Mouse (Mus musculus) ES-CJ7 (cell line): Measurements from ENCODE around the gene Mcat.

Experiments used
- DNase-seq: peaks from one replicate; pipeline ENCODE4 v3.0.0; 2011; ENCODE audit warnings: low read depth, low spot score

Mcat gene

GRCm38 (mm10) chr15:83563327-83563856, at the start of gene Mcat, which contains the start of gene Tspo:
Mcat (minus strand) TSS chr15:83563787.
Tspo (plus strand) TSS chr15:83563592.
- no peak for DNase-seq

GRCm38 (mm10) chr15:83607115-83607802, 43.7 kb upstream of the Mcat start:
- peak; percentile 70 for DNase-seq

GRCm38 (mm10) chr15:83606700-83607099, 43.1 kb upstream of the Mcat start:
- no peak for DNase-seq

- DNase-seq, result no peak
Measured at GRCm38 (mm10) chr15:83606216-83606615, 42.6 kb upstream of the Mcat start.

- no peak for DNase-seq
Measured at GRCm38 (mm10) chr15:83603426-83603825, 39.8 kb upstream of the Mcat start.

- no peak for DNase-seq
Measured at GRCm38 (mm10) chr15:83603046-83603396, 39.4 kb upstream of the Mcat start.

GRCm38 (mm10) chr15:83602372-83603045, 38.9 kb upstream of the Mcat start:
- no peak for DNase-seq

- no peak for DNase-seq
Measured at GRCm38 (mm10) chr15:83601185-83601584, 37.6 kb upstream of the Mcat start.

GRCm38 (mm10) chr15:83596833-83597232, 33.2 kb upstream of the Mcat start:
- no peak for DNase-seq

GRCm38 (mm10) chr15:83595364-83595711, 31.8 kb upstream of the Mcat start:
- DNase-seq, result no peak

- DNase-seq, result peak; percentile 98
Measured at GRCm38 (mm10) chr15:83594513-83595363, 31.2 kb upstream of the Mcat start, which contains the start of gene Ttll12. Ttll12 (minus strand) TSS chr15:83595157.

- no peak for DNase-seq
Measured at GRCm38 (mm10) chr15:83593702-83594512, 30.3 kb upstream of the Mcat start.

GRCm38 (mm10) chr15:83593189-83593585, 29.6 kb upstream of the Mcat start:
- no peak for DNase-seq

GRCm38 (mm10) chr15:83592260-83593188, 28.9 kb upstream of the Mcat start:
- no peak for DNase-seq

GRCm38 (mm10) chr15:83591758-83592157, 28.2 kb upstream of the Mcat start:
- no peak for DNase-seq

- DNase-seq, result no peak
Measured at GRCm38 (mm10) chr15:83590841-83591240, 27.3 kb upstream of the Mcat start.

GRCm38 (mm10) chr15:83584741-83585220, 21.2 kb upstream of the Mcat start:
- DNase-seq, result no peak

- peak; percentile 56 for DNase-seq
Measured at GRCm38 (mm10) chr15:83583419-83584156, 20.0 kb upstream of the Mcat start.

GRCm38 (mm10) chr15:83582931-83583330, 19.3 kb upstream of the Mcat start:
- no peak for DNase-seq
